9 mouse cellular contexts compared by ENCODE assay signal in the genomic region with DNA sequence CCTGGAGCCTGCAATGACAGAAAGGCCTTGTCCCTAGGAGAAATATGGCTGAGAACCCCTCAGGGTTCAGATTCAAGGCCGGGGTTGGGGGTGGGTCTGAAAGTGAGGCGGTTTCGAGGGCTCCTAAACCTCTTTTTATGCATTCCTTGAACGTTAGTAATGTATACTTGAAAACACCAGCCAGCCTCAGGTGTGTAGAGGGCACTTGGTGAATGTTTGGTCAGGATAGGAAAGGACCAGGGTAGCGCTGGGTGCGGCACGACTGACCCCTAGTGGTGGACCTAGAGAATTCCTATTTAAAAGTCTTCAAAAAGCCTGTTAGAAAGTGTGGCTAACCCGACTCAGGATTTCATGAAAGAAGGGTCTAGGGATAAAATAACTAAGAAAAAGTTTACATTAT.
DNase-seq lines count a peak whose midpoint lies in the region; ATAC-seq and TF ChIP-seq lines count a peak whose summit lies in the region.
"Had no signal": no experiment of that assay in that cellular context is flagged by ENCODE, and none has a peak within 500 bp of the region (broad histone marks: within the 10 kb centered on the region; RNA-seq: fewer than 3 reads in every experiment).

No protein-coding gene starts in this region.

- H3K4me1 ChIP-seq in E14TG2a.4 (replicated peaks; ENCODE audit: low read depth, low read length), result peaks cover 61% of the 10 kb centered on the region
- peaks cover 6% of the 10 kb centered on the region for H3K4me1 ChIP-seq in bone marrow macrophage, adult 2 months (ENCODE audit: control insufficient read depth, insufficient read depth, low read length)
- H3K4me1 ChIP-seq in embryonic facial prominence, embryonic 14.5 days (ENCODE audit: control insufficient read depth, insufficient read depth, low read length), result no peaks in the 10 kb centered on the region

- 18% methylated on average over 8 of the region's 8 CpGs for WGBS in embryonic facial prominence, embryonic 14.5 days

- TF ChIP-seq CTCF in layer of hippocampus, adult 2 months (conservative IDR thresholded peaks at IDR 0.05), result peak; percentile 97
- peak; percentile 71 for TF ChIP-seq CTCF in E14TG2a.4 (conservative IDR thresholded peaks at IDR 0.05; ENCODE audit: low read length)
- TF ChIP-seq CTCF in bone marrow macrophage, adult 2 months (IDR thresholded peaks at IDR 0.05; ENCODE audit: low read depth, low read length), result peak; percentile 95

- H3K9ac ChIP-seq in embryonic facial prominence, embryonic 14.5 days (ENCODE audit: low read depth, low read length), result no peak overlapping the region
- H3K9ac ChIP-seq: neural tube, embryonic 12.5 days had no signal

- H3K27me3 ChIP-seq in E14TG2a.4 (ENCODE audit: insufficient read depth, low read length), result no peaks in the 10 kb centered on the region
- no peaks in the 10 kb centered on the region for H3K27me3 ChIP-seq in embryonic facial prominence, embryonic 14.5 days (replicated peaks; ENCODE audit: control insufficient read depth, insufficient read depth, low read length)
- H3K27me3 ChIP-seq: neural tube, embryonic 12.5 days had no signal

- no peak overlapping the region for H3K27ac ChIP-seq in layer of hippocampus, adult 2 months
- H3K27ac ChIP-seq in bone marrow macrophage, adult 2 months (ENCODE audit: insufficient read depth, low read depth, low read length), result no peak overlapping the region
- H3K27ac ChIP-seq in embryonic facial prominence, embryonic 14.5 days (replicated peaks; ENCODE audit: low read depth, low read length), result no peak overlapping the region
- H3K27ac ChIP-seq: neural tube, embryonic 12.5 days had no signal

- H3K36me3 ChIP-seq in E14TG2a.4 (ENCODE audit: insufficient read depth, low read length), result no peaks in the 10 kb centered on the region
- no peaks in the 10 kb centered on the region for H3K36me3 ChIP-seq in embryonic facial prominence, embryonic 14.5 days (ENCODE audit: control insufficient read depth, insufficient read depth, low read length)
- H3K36me3 ChIP-seq: neural tube, embryonic 12.5 days had no signal

- no peaks in the 10 kb centered on the region for H3K9me3 ChIP-seq in E14TG2a.4 (ENCODE audit: low read length)
- H3K9me3 ChIP-seq in embryonic facial prominence, embryonic 14.5 days (ENCODE audit: control insufficient read depth, low read length), result no peaks in the 10 kb centered on the region
- H3K9me3 ChIP-seq: neural tube, embryonic 12.5 days had no signal

- H3K4me2 ChIP-seq in embryonic facial prominence, embryonic 14.5 days (ENCODE audit: low read depth, low read length), result no peak overlapping the region
- H3K4me2 ChIP-seq: neural tube, embryonic 12.5 days had no signal

- no peak for TF ChIP-seq POLR2A in bone marrow macrophage, adult 2 months (IDR thresholded peaks at IDR 0.05; ENCODE audit: borderline replicate concordance, low read depth, low read length)

- ATAC-seq in embryonic facial prominence, embryonic 14.5 days (ENCODE audit: low read depth), result peak; percentile 38; the same call in 1 of the 2 replicates
- ATAC-seq in erythroblast, adult 5-6 weeks (replicated peaks; ENCODE audit: low FRiP score, poor library complexity, severe bottlenecking), result no peak

- peak in 1 of 2 experiments; percentile 49 for DNase-seq in layer of hippocampus, adult 2 months (ENCODE audit: low spot score in 2 of 2)
- no peak for DNase-seq in layer of hippocampus, adult 8-10 months (ENCODE audit: low spot score in 2 of 2)
- DNase-seq in embryonic facial prominence, embryonic 14.5 days (ENCODE audit: low spot score), result peak; percentile 63
- DNase-seq in kidney, postnatal 14 days, result peak; percentile 41
- DNase-seq in mesoderm, embryonic 11.5 days (ENCODE audit: low read depth, low spot score), result peak; percentile 74

- H3K4me3 ChIP-seq in layer of hippocampus, adult 2 months, result no peak overlapping the region
- no peak overlapping the region for H3K4me3 ChIP-seq in E14TG2a.4 (replicated peaks; ENCODE audit: low read length)
- no peak overlapping the region for H3K4me3 ChIP-seq in bone marrow macrophage, adult 2 months (ENCODE audit: insufficient read depth, low read length)
- no peak overlapping the region for H3K4me3 ChIP-seq in embryonic facial prominence, embryonic 14.5 days (ENCODE audit: low read depth, low read length)
- H3K4me3 ChIP-seq: neural tube, embryonic 12.5 days had no signal

Comparison
In these comparisons a context has a peak if more than half of its experiments do, and no peak if none do; other contexts are left out.
1. DNase-seq: peak in embryonic facial prominence, embryonic 14.5 days (single experiment), kidney, postnatal 14 days (single experiment) and mesoderm, embryonic 11.5 days (single experiment); none in layer of hippocampus, adult 8-10 months (0 of 2).
2. Peak in every context shown above with its lines, with median percentiles within 50 percentile points of each other: CTCF ChIP-seq.